Mouse (Mus musculus) brain, embryonic 14.5 days (tissue): ENCODE measurements at regions not wholly inside any gene's neighbourhood (a gene's known extent, or its start where the extent isn't known, plus 50 kb on each side); places are given as distances from the start of the nearest gene placed in this dataset.

Source experiments
- CTCF ChIP-seq: fragments of 200-500 bp; IDR thresholded peaks from 2 replicates; pipeline ENCODE4 v1.5.1; 2012; ENCODE audit warnings: inconsistent platforms, mild to moderate bottlenecking, moderate library complexity, borderline replicate concordance; ENCODE audit not compliant: insufficient read depth, insufficient read length; ENCODE audit errors: extremely low read depth
- POLR2A ChIP-seq: fragments of 200-500 bp; IDR thresholded peaks from 2 replicates; pipeline ENCODE4 v1.6.1; 2012; ENCODE audit warnings: mild to moderate bottlenecking, inconsistent platforms, borderline replicate concordance; ENCODE audit not compliant: poor library complexity, insufficient read depth, insufficient read length, severe bottlenecking; ENCODE audit errors: extremely low read depth

DNA sequence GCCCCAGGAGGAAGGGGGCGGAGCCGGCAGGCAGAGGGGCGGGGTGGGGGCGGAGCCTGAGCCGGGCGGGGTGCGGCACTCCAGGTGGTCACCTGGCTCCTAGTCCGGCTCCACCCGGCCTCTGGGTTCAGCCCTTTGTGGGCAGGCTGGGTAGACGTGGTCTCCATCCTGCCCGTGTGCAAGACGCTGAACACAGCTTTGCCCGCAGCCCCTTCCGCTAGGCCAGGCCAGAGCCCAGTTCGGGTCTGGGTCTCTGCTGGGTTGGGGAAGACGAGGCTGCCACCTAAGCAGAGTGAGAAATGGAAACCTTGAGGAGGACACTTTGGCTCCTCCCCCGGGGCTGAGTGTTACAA, 161.4 kb upstream of the Nfe2l3 start:
- no peak for TF ChIP-seq POLR2A
- TF ChIP-seq CTCF = no peak
